Mouse (Mus musculus) heart, embryonic 14.5 days (tissue): ENCODE results near the gene Slco1a5. TPM values are rescaled to one million over a fixed set of nuclear protein-coding genes. Genes with fewer than 3 reads are reported as not detected.
"Not testable (repeated sequence)": the region's sequence is repeated elsewhere in the genome, so short reads cannot be mapped to it uniquely, and the experiment has no call there.

ENCODE experiments used
- ATAC-seq: fragments of 200-750 bp; cut with Nextera tagmentation; 2 replicates; pipeline ENCODE4 v1.8.0; 2017; ENCODE audit warnings: low read depth, moderate TSS enrichment; ENCODE audit not compliant: insufficient number of reproducible peaks, insufficient read depth, low FRiP score
- H3K27ac ChIP-seq, 2 experiments: fragments of 200-500 bp in 1 of 2; fragments of 300-500 bp in 1 of 2; sonication (generic) in 1 of 2; replicated peaks in 1 of 2; 2 replicates each; pipeline ENCODE4 v1.5.1; 2012 to 2014; ENCODE audit warnings: low read depth in 2 of 2, low read length in 2 of 2, control low read depth in 1 of 2, mild to moderate bottlenecking in 1 of 2, mixed read lengths in 1 of 2; ENCODE audit not compliant: control insufficient read depth in 1 of 2, insufficient read depth in 1 of 2
- H3K27me3 ChIP-seq: fragments of 300-500 bp; sonication (generic); 2 replicates; pipeline ENCODE4 v1.6.1; 2014; ENCODE audit warnings: mild to moderate bottlenecking, low read length, control low read depth; ENCODE audit not compliant: control insufficient read depth, insufficient read depth
- H3K36me3 ChIP-seq: fragments of 300-500 bp; sonication (generic); 2 replicates; pipeline ENCODE4 v1.6.1; 2014; ENCODE audit warnings: mild to moderate bottlenecking, control low read depth, low read length, mixed read lengths; ENCODE audit not compliant: control insufficient read depth, insufficient read depth
- H3K4me1 ChIP-seq, 2 experiments: fragments of 200-500 bp in 1 of 2; fragments of 300-500 bp in 1 of 2; sonication (generic) in 1 of 2; 2 replicates each; pipeline ENCODE4 v1.6.1; 2012 to 2014; ENCODE audit warnings: low read length in 2 of 2, control low read depth in 1 of 2, mixed read lengths in 1 of 2; ENCODE audit not compliant: control insufficient read depth in 2 of 2, insufficient read depth in 2 of 2
- H3K4me2 ChIP-seq: fragments of 300-500 bp; sonication (generic); 2 replicates; pipeline ENCODE4 v1.6.1; 2014; ENCODE audit warnings: mild to moderate bottlenecking, low read length
- H3K4me3 ChIP-seq, 2 experiments: fragments of 200-500 bp in 1 of 2; fragments of 300-500 bp in 1 of 2; sonication (generic) in 1 of 2; 2 replicates each; pipeline ENCODE4 v1.5.1; 2012 to 2014; ENCODE audit warnings: low read length in 2 of 2, mild to moderate bottlenecking in 2 of 2, control low read depth in 1 of 2, low read depth in 1 of 2, moderate library complexity in 1 of 2; ENCODE audit not compliant: control insufficient read depth in 1 of 2, insufficient read depth in 1 of 2
- H3K9ac ChIP-seq: fragments of 300-500 bp; sonication (generic); 2 replicates; pipeline ENCODE4 v1.6.1; 2014; ENCODE audit warnings: mild to moderate bottlenecking, low read length
- H3K9me3 ChIP-seq: fragments of 300-500 bp; sonication (generic); 2 replicates; pipeline ENCODE4 v1.6.1; 2016; ENCODE audit warnings: low read length, control low read depth; ENCODE audit not compliant: control insufficient read depth
- WGBS: fragments of 180-500 bp; shearing (Covaris S2); extraction: QIAGEN DNeasy Blood & Tissue Kit; methylation state at CpG from one replicate; pipeline ENCODE4 v1.1.7; 2014; 5-methylcytosine and 5-hydroxymethylcytosine counted together
- polyA plus RNA-seq: library from polyadenylated mRNA; unstranded; fragments of >200 nt; fragmentation: Nextera tagmentation; extraction: Ambion mirVana; gene quantifications from 2 replicates; pipeline ENCODE4 v1.2.1, GENCODE M21; 2014

Gene Slco1a5
- polyA plus RNA-seq, 1 experiment from 2014 or later: not detected

GRCm38 (mm10) chr6:142275721-142276442, 46.9 kb downstream of the Slco1a5 start:
- no peak overlapping the region for H3K4me2 ChIP-seq
- H3K36me3 ChIP-seq: no peaks in the 10 kb centered on the region
- no peak overlapping the region for H3K27ac ChIP-seq
- no peak overlapping the region for H3K9ac ChIP-seq
- H3K4me1 ChIP-seq: no peaks in the 10 kb centered on the region
- 27% methylated on average over 4 of the region's 4 CpGs for WGBS
- H3K4me3 ChIP-seq: no peak overlapping the region
- H3K27me3 ChIP-seq: no peaks in the 10 kb centered on the region
- H3K9me3 ChIP-seq: no peaks in the 10 kb centered on the region
- no peak for ATAC-seq

GRCm38 (mm10) chr6:142250738-142251307, 72.0 kb downstream of the Slco1a5 start:
- H3K4me3 ChIP-seq, H3K9me3 ChIP-seq, H3K36me3 ChIP-seq, H3K4me1 ChIP-seq, H3K9ac ChIP-seq, H3K4me2 ChIP-seq, H3K27me3 ChIP-seq, ATAC-seq, H3K27ac ChIP-seq: not testable (repeated sequence)
- WGBS: 88% methylated on average over 1 of the region's 1 CpGs

GRCm38 (mm10) chr6:142245065-142245464, 77.7 kb downstream of the Slco1a5 start:
- Histone ChIP-seq H3K36me3 (no peaks in the 10 kb centered on the region), H3K4me1 (no peaks in the 10 kb centered on the region), H3K4me3 (no peak overlapping the region), H3K9me3 (0 out of 2 replicates have a peak, but pooled peaks cover 2% of the 10 kb centered on the region), H3K27me3 (no peaks in the 10 kb centered on the region), H3K27ac (no peak overlapping the region), H3K4me2 (no peak overlapping the region), H3K9ac (no peak overlapping the region)
- 81% methylated on average over 5 of the region's 5 CpGs for WGBS
- no peak for ATAC-seq

GRCm38 (mm10) chr6:142239468-142239867, 83.3 kb downstream of the Slco1a5 start:
- 0 out of 2 replicates have a peak, but pooled peaks cover 2% of the 10 kb centered on the region for H3K9me3 ChIP-seq
- ATAC-seq: no peak
- WGBS: 69% methylated on average over 1 of the region's 1 CpGs

GRCm38 (mm10) chr6:142220138-142220537, 102.6 kb downstream of the Slco1a5 start:
- no peak for ATAC-seq
- Histone ChIP-seq H3K27me3 (no peaks in the 10 kb centered on the region), H3K27ac (no peak overlapping the region), H3K9ac (no peak overlapping the region), H3K9me3 (no peaks in the 10 kb centered on the region), H3K4me1 (no peaks in the 10 kb centered on the region), H3K4me2 (no peak overlapping the region), H3K36me3 (no peaks in the 10 kb centered on the region), H3K4me3 (no peak overlapping the region)

More at GRCm38 (mm10) chr6:142239468-142239867, 83.3 kb downstream of the Slco1a5 start:
- Histone ChIP-seq H3K9ac (no peak overlapping the region), H3K4me1 (no peaks in the 10 kb centered on the region), H3K36me3 (no peaks in the 10 kb centered on the region), H3K4me2 (no peak overlapping the region), H3K27me3 (no peaks in the 10 kb centered on the region), H3K27ac (no peak overlapping the region), H3K4me3 (no peak overlapping the region)

GRCm38 (mm10) chr6:142211821-142212220, 111.0 kb downstream of the Slco1a5 start:
- no peak overlapping the region for H3K4me3 ChIP-seq
- no peaks in the 10 kb centered on the region for H3K4me1 ChIP-seq
- H3K9me3 ChIP-seq: no peaks in the 10 kb centered on the region
- H3K9ac ChIP-seq: no peak overlapping the region
- no peaks in the 10 kb centered on the region for H3K36me3 ChIP-seq
- H3K4me2 ChIP-seq: no peak overlapping the region
- no peak overlapping the region for H3K27ac ChIP-seq
- ATAC-seq: no peak
- H3K27me3 ChIP-seq: no peaks in the 10 kb centered on the region

GRCm38 (mm10) chr6:142209749-142210148, 113.0 kb downstream of the Slco1a5 start:
- no peak overlapping the region for H3K9ac ChIP-seq
- H3K9me3 ChIP-seq: no peaks in the 10 kb centered on the region
- ATAC-seq: no peak
- H3K27me3 ChIP-seq: no peaks in the 10 kb centered on the region
- no peak overlapping the region for H3K27ac ChIP-seq
- no peaks in the 10 kb centered on the region for H3K36me3 ChIP-seq
- H3K4me2 ChIP-seq: no peak overlapping the region
- no peaks in the 10 kb centered on the region for H3K4me1 ChIP-seq
- no peak overlapping the region for H3K4me3 ChIP-seq

- no peak within 1 kb of the TSS for H3K4me2 ChIP-seq
- H3K9ac ChIP-seq: no peak within 1 kb of the TSS
- no peaks in the 10 kb centered on the region for H3K36me3 ChIP-seq
- H3K9me3 ChIP-seq: no peaks in the 10 kb centered on the region
- no peak within 1 kb of the TSS for H3K27ac ChIP-seq
- WGBS: 80% methylated on average over 4 of the region's 4 CpGs
- no peaks in the 10 kb centered on the region for H3K27me3 ChIP-seq
- no peak for ATAC-seq
- H3K4me3 ChIP-seq: no peak within 1 kb of the TSS
- H3K4me1 ChIP-seq: no peaks in the 10 kb centered on the region
Measured at GRCm38 (mm10) chr6:142208421-142208820, 114.4 kb downstream of the Slco1a5 start, which contains the start of gene Slco1a6. Gene Slco1a6 (minus strand): TSS chr6:142208521.
